Mouse (Mus musculus): ENCODE measurements around the gene Rgs3.

Gene Rgs3

DNA sequence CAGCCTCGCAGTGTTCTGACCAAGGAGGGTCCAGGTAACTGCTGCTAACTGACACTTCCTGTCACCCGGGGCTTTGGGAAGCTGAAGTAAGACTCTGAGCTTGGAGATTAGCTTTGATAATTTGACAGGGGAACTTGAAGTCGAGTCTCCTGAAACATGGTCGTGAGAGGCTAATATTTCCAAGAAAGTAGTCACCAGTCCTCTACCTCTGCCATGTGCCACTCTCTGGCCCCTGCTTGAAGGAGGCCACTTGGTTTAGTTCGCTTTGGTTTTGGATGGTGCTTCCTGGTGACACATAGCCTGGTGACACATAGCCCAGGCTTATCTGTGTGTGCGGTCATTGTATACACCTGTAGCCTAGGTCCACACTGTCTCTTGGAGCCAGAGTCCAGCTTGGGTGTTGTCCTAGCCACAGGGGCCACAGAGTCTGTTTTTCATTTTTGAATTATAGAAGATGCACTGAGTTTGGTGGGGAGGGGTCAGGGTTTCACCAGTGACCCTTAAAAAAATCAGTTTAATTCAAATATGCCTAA, at the start of gene Rgs3:
Rgs3 (plus strand) TSS at position 51 of the 533 bp plus-strand sequence.
- no peak for DNase-seq (ENCODE audit: extremely low read depth, low read depth, low spot score)

DNA sequence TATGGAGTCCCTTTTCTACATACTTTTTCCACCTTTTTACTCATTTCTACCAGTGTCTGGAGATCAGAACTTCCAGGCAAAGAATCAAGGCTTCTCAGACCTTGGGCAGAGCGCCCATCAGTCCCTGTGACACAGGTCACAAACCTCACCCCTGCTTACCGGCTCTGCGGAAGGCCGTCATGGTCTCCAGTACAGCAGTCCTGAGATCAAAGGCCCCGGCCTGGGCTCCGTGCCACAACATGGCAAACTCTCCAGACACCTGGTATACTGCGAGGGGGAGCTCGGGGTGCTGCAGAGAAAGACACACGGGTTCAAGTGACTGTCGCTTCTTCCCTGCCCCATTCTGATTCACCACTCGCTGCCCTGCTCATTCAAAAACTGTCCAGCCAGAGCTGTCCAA, 49.7 kb upstream of the Rgs3 start:
- DNase-seq (ENCODE audit: extremely low read depth, low read depth, low spot score): no peak

- no peak for DNase-seq (ENCODE audit: extremely low read depth, low read depth, low spot score)
These were observed 45.6 kb upstream of the Rgs3 start for GRCm38 (mm10) chr4:62513998-62514506.

- no peak for DNase-seq (ENCODE audit: extremely low read depth, low read depth, low spot score)
These were observed 44.7 kb upstream of the Rgs3 start for GRCm38 (mm10) chr4:62514995-62515394.

DNA sequence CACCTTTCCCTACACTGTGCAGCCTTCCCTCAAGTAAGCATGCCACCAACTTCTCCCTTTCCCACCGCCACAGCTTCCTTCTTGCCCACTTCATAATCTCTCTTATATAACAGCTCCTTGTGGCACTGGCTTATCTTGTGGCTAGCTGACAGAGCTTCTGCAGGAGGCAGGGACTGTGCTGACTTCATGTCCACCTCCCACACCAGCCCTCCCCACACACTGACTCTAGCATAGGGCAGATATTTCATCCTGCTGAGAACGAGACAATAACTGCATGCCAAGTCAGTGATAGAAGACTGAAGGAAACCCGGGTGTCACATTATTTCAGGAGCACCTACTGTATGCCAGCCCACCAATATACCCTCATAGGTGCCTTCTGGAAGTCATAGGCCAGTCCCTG, 44.2 kb upstream of the Rgs3 start:
- DNase-seq (ENCODE audit: extremely low read depth, low read depth, low spot score): no peak

DNA sequence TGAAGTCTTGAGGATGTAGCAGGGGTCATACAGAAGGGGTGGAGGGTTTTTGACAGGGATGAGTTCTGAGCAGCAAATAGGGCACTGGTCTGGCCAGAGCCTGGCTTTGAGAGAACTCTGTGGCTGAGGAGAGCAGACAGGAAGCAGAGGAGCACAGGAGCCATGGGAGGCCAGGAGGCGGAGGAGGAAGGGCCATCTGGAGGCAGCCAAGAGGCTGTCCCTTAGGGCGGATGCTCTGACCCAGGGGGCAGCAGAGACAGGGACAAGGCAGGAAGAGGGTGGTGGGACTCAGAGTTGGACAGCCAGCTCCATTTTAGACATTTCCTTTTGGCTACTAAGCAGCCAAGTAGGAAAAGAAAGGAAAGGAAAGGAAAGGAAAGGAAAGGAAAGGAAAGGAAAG, 43.6 kb upstream of the Rgs3 start:
- no peak for DNase-seq (ENCODE audit: extremely low read depth, low read depth, low spot score)

DNA sequence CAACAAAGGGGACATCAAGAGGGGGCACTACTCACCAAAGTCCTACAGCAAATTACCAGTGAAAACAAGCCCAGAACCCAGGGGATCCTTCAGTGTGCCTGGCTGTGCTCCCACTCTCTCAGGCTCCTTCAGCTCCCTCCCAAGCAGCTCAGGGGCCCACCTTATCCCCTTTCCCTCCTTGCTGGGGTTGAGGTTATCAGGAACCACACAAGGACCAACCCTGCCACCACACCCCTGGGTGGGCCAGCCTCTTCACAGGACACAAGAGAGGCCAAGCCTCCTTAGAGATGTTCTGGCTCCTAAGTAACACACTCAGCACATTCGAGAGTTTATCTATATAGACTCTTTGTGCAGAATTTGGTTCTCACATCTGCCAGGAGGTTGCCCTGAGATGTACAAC, 43.1 kb upstream of the Rgs3 start:
- no peak for DNase-seq (ENCODE audit: extremely low read depth, low read depth, low spot score)

GRCm38 (mm10) chr4:62517046-62517445, 42.6 kb upstream of the Rgs3 start:
- no peak for DNase-seq (ENCODE audit: extremely low read depth, low read depth, low spot score)

- no peak for DNase-seq (ENCODE audit: extremely low read depth, low read depth, low spot score)
These were observed 41.9 kb upstream of the Rgs3 start for GRCm38 (mm10) chr4:62517538-62518415.

- no peak for DNase-seq (ENCODE audit: extremely low read depth, low read depth, low spot score)
These were observed 41.1 kb upstream of the Rgs3 start for GRCm38 (mm10) chr4:62518416-62519121.

- no peak for DNase-seq (ENCODE audit: extremely low read depth, low read depth, low spot score)
These were observed 40.4 kb upstream of the Rgs3 start for GRCm38 (mm10) chr4:62519122-62519848.

GRCm38 (mm10) chr4:62519849-62520233, 39.8 kb upstream of the Rgs3 start, which contains the start of gene Alad:
Gene Alad, minus strand, starts transcription at chr4:62519918.
- DNase-seq (ENCODE audit: extremely low read depth, low read depth, low spot score): no peak

DNA sequence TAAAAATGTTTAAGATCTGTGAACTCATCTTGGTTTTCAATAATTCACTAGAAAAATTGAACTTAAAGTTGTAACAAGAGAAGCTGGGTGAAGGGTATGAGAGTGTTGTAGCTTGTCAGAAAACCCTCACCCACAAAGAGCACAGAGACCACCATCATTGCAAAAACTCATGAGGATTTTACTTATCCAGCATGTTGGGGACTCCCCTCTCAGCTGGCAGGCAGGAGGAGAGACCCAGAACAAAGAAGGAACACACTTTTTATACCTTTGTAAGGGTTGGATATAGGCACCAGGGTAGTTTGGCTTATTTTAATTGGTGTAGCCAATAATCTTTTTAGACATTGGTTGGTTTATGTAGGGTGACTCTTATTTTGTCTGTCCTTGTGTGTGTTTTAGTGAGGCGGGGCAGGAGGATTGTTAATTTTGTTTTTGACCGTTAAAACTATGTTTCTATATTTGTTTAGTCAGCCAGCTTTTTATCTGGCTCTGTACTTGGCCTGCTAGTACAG, 38.7 kb upstream of the Rgs3 start:
- DNase-seq (ENCODE audit: extremely low read depth, low read depth, low spot score): no peak

DNA sequence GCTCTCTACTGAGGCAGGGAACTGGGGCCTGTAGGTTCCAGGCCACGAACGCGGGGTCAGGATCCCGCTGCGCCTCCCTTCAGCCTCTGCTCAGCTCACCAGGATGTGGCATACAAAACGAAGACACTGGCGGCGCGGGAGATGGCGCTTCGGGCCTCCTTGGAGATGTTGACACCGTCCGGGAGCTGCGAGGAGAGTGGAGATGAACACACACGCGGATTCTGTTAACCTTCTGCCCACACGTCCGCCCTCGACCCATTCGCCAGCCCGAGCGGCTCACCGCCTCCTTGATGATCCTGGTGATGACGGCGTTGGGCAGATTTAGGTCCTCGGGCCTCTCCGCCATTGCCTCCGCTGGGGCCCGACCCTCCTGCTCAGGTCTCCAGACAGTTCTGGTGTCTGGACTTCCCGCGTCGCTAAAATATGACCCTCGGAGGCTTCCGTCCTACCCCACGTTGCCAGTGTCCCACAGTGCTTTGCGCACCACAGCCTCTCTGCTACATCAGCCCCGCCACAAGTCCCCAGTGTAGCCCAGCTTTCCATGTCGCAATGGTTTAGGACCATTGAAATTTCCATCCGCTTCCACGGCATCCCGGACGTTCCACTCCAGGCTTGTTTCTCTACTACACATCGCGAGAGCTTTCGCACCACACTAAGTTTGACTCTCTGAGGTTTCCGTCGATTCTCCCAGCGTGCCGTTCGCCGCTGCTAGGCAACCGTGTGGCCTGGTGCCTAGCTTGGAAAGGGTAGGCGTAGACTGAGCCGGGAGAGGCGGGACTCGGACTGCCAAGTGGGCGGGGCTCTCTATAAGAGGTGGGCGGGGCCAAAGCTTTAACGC, 34.8 kb upstream of the Rgs3 start, which contains the start of the genes Pole3 and 4933430I17Rik:
Pole3 (minus strand) TSS at position 418 of the 838 bp plus-strand sequence.
4933430I17Rik (plus strand) TSS at position 719 of the 838 bp plus-strand sequence.
- DNase-seq (ENCODE audit: extremely low read depth, low read depth, low spot score): no peak

DNA sequence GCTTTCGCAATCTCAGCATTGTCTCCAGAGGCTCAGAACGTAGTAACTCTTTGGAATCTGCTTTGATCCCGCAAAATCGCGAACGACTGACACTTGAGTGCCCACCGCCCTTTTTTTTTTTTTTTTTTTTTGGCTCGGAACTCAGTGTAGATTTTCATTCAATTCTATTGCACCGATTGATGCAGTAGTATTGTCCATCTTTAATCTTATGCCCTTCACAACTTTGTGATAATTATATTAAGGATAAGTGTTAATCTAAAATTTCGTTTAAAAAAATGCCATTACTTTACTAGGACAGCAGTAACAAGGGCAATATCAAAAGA, 34.2 kb upstream of the Rgs3 start:
- no peak for DNase-seq (ENCODE audit: extremely low read depth, low read depth, low spot score)

- no peak for DNase-seq (ENCODE audit: extremely low read depth, low read depth, low spot score)
These were observed 33.4 kb upstream of the Rgs3 start for GRCm38 (mm10) chr4:62526256-62526655.

DNA sequence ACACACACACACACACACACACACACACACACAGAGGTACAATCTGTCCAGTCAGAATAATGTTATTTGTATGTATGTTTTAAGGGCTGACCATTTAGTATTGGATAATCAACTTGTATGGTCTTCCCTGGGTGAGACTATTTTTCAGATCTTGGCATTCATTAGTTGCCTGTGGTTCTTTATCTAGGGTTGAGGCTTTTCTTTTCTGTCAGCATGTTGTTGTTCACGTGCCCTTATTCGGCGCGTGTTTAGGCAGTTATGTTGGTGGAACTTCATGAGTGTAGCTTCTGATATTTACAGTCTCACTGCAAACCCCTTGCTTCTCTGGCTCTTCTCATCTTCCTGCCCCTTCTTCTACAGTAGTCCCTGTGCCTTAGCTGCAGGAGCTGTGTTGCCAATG, 32.0 kb upstream of the Rgs3 start:
- no peak for DNase-seq (ENCODE audit: extremely low read depth, low read depth, low spot score)

DNA sequence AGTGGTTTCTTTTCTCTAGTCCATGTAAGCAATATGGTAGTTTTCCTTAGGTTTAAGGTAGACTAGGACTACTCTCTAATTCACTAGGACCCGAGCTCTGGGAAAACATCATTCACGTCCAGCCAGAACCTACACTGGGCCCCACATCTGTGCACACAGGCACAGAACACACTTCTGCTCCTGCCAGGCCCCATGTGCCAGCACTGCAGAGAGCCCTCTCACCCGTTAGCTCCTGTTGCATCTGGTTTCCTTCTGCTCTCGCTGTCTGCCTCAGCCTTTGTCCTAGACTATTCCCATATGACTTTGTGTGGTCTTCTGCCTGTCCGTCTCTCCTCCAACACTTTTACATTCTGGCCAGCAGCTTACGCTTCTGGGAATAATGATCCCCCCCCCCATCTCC, 25.9 kb upstream of the Rgs3 start:
- DNase-seq (ENCODE audit: extremely low read depth, low read depth, low spot score): no peak

- DNase-seq (ENCODE audit: extremely low read depth, low read depth, low spot score): no peak
These were observed 17.8 kb upstream of the Rgs3 start for GRCm38 (mm10) chr4:62541802-62542201.

DNA sequence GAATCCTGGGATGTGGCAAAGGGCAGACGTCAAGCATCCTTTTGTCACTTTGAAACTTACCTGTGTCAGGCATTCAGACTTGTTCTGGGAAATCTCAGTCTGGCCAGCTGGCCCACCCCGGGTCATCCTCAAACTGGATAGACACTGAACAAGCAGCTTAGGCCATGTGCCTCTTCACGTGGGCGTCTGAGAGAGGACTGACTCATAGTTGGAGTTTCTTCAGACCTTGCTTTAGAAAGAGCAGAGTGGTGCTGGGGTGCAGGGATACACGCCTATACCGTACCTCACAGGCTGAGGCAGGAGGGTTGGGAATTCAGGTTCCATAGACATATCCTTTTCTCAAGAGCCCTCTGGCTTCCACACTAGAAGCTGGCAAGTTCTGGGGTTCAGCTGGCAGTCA, 15.9 kb upstream of the Rgs3 start:
- DNase-seq (ENCODE audit: extremely low read depth, low read depth, low spot score): no peak
